Comparison of ENCODE assay signal across 8 mouse cellular contexts in the genomic region with DNA sequence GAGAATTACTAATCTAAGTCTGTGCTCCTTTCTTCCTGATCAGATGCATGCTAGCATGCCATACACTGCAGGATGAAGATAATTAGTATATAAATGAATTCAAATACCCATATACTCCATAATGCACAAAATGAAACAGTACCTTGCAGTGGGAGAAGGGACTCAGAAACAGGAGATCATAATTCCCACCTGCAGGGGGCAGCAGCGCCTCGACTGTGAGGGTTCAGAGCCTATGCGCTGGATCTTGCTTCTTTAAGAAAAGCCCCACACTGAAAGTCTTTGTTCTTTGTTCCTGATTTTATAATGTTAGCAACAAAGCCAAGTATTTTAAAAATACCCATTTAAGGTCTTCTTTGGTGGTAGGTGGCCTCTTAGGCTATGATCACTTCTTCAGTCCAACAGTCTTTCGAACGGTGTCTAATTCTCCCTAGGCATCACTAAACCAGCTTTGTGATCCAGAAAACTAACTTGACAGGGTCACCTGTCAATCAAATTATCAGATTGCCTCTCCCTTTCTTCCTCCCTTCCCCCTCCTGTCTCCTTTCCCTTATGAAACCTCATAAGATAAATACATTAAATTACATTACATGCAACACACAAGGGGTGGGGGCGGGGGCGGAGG. TPM values are rescaled to one million over a fixed set of nuclear protein-coding genes. Genes with fewer than 3 reads are reported as not detected.
DNase-seq lines count a peak whose midpoint lies in the region; ATAC-seq lines count a peak whose summit lies in the region.

No protein-coding gene starts in this region.

- 84% methylated on average over 7 of the region's 7 CpGs for WGBS in intestine, embryonic 14.5 days
- 84% methylated on average over 7 of the region's 7 CpGs for WGBS in intestine, embryonic 16.5 days
- WGBS in hindbrain, embryonic 12.5 days = 81% methylated on average over 7 of the region's 7 CpGs

- no peak overlapping the region for H3K27ac ChIP-seq in intestine, embryonic 14.5 days (ENCODE audit: low read depth)
- H3K27ac ChIP-seq in intestine, embryonic 16.5 days (ENCODE audit: low read length) = no peak overlapping the region
- no peak overlapping the region for H3K27ac ChIP-seq in hindbrain, embryonic 12.5 days

- H3K9ac ChIP-seq in intestine, embryonic 14.5 days (ENCODE audit: low read length) = no peak overlapping the region
- H3K9ac ChIP-seq in intestine, embryonic 16.5 days (ENCODE audit: low read depth, low read length) = no peak overlapping the region
- H3K9ac ChIP-seq in hindbrain, embryonic 12.5 days = no peak overlapping the region

- H3K4me2 ChIP-seq in intestine, embryonic 14.5 days (ENCODE audit: low read length) = no peak overlapping the region
- no peak overlapping the region for H3K4me2 ChIP-seq in intestine, embryonic 16.5 days (ENCODE audit: low read depth, low read length)
- H3K4me2 ChIP-seq in hindbrain, embryonic 12.5 days (replicated peaks) = no peak overlapping the region

- no peak overlapping the region for H3K4me3 ChIP-seq in intestine, embryonic 14.5 days (ENCODE audit: low read depth, low read length)
- H3K4me3 ChIP-seq in intestine, embryonic 16.5 days (ENCODE audit: low read length) = no peak overlapping the region
- H3K4me3 ChIP-seq in hindbrain, embryonic 12.5 days = no peak overlapping the region

- no peaks in the 10 kb centered on the region for H3K4me1 ChIP-seq in intestine, embryonic 14.5 days (replicated peaks; ENCODE audit: control insufficient read depth, insufficient read depth, low read length)
- H3K4me1 ChIP-seq in intestine, embryonic 16.5 days (ENCODE audit: control insufficient read depth, insufficient read depth, low read length) = no peaks in the 10 kb centered on the region
- H3K4me1 ChIP-seq in hindbrain, embryonic 12.5 days = no peaks in the 10 kb centered on the region

- no peaks in the 10 kb centered on the region for H3K9me3 ChIP-seq in intestine, embryonic 14.5 days (ENCODE audit: control insufficient read depth, low read length)
- H3K9me3 ChIP-seq in intestine, embryonic 16.5 days (ENCODE audit: control insufficient read depth, low read length) = no peaks in the 10 kb centered on the region
- H3K9me3 ChIP-seq in hindbrain, embryonic 12.5 days (replicated peaks) = no peaks in the 10 kb centered on the region

- peak; percentile 71 for DNase-seq in intestine, embryonic 14.5 days (ENCODE audit: low spot score)
- peak; percentile 78 to 85 for DNase-seq in adrenal gland, postnatal 36 days
- peak; percentile 46 to 92 for DNase-seq in left cerebral cortex, adult 9 months (ENCODE audit: low spot score in 2 of 2)
- DNase-seq in natural killer cell, adult 2 months (ENCODE audit: low spot score in 2 of 2) = peak; percentile 14 to 60
- peak; percentile 74 for DNase-seq in splenic B cell, adult 2 months (ENCODE audit: low read depth, low spot score)

- ATAC-seq in intestine, embryonic 14.5 days (replicated peaks; ENCODE audit: low FRiP score, low TSS enrichment, low read depth) = no peak
- ATAC-seq in intestine, embryonic 16.5 days = no peak
- ATAC-seq in erythroid progenitor cell, adult 5-6 weeks (replicated peaks; ENCODE audit: low FRiP score, poor library complexity, severe bottlenecking) = peak; percentile 61; the same call in 1 of the 2 replicates
- ATAC-seq in hindbrain, embryonic 12.5 days (ENCODE audit: low FRiP score) = peak; percentile 58; the same call in 1 of the 2 replicates

- H3K27me3 ChIP-seq in intestine, embryonic 14.5 days (replicated peaks; ENCODE audit: control insufficient read depth, insufficient read depth, low read length) = no peaks in the 10 kb centered on the region
- no peaks in the 10 kb centered on the region for H3K27me3 ChIP-seq in intestine, embryonic 16.5 days (replicated peaks; ENCODE audit: control insufficient read depth, insufficient read depth, low read length)
- no peaks in the 10 kb centered on the region for H3K27me3 ChIP-seq in hindbrain, embryonic 12.5 days
- H3K27me3 ChIP-seq in splenic B cell, adult 2 months (ENCODE audit: control insufficient read depth, insufficient read depth, low read length, poor library complexity, severe bottlenecking) = no peaks in the 10 kb centered on the region

- no peaks in the 10 kb centered on the region for H3K36me3 ChIP-seq in intestine, embryonic 14.5 days (ENCODE audit: control insufficient read depth, insufficient read depth, low read length)
- H3K36me3 ChIP-seq in intestine, embryonic 16.5 days (ENCODE audit: control insufficient read depth, insufficient read depth, low read length) = no peaks in the 10 kb centered on the region
- no peaks in the 10 kb centered on the region for H3K36me3 ChIP-seq in hindbrain, embryonic 12.5 days
- H3K36me3 ChIP-seq in splenic B cell, adult 2 months (ENCODE audit: control insufficient read depth, insufficient read depth, low read length, poor library complexity, severe bottlenecking) = no peaks in the 10 kb centered on the region

RNA-seq across cellular contexts. Expression of a gene that starts 15.7 kb away (rescaled TPM):
- 213 and 224 TPM in 2 replicates for polyA plus RNA-seq in intestine, embryonic 14.5 days (2014; fragmentation: Nextera tagmentation; extraction: Ambion mirVana)
- 142 and 164 TPM in 2 replicates for polyA plus RNA-seq in intestine, embryonic 16.5 days (2015; fragmentation: Nextera tagmentation; extraction: Ambion mirVana)
- 100 to 1,000 TPM; 111 to 152 TPM for total RNA-seq in adrenal gland, postnatal 36 days (2021)
- total RNA-seq in erythroid progenitor cell, adult 5-6 weeks (2015; ENCODE audit: low replicate concordance) = 55.8 and 76.4 TPM in 2 replicates
- 93.9 and 162 TPM in 2 replicates for total RNA-seq in erythroid progenitor cell, adult 5-6 weeks (2017; ENCODE audit: low replicate concordance)
- polyA plus RNA-seq in hindbrain, embryonic 12.5 days (2016; fragmentation: Nextera tagmentation; extraction: Ambion mirVana) = 228 and 245 TPM in 2 replicates

RNA-seq across cellular contexts. Expression of a gene that starts 56.0 kb away (rescaled TPM):
- polyA plus RNA-seq in intestine, embryonic 14.5 days (2014; fragmentation: Nextera tagmentation; extraction: Ambion mirVana) = 7.3 and 9.4 TPM in 2 replicates
- polyA plus RNA-seq in intestine, embryonic 16.5 days (2015; fragmentation: Nextera tagmentation; extraction: Ambion mirVana) = 8.8 and 8.9 TPM in 2 replicates
- 10 to 100 TPM in 1 of 2 experiments, 1 to 10 TPM in 1; 7.9 to 17.2 TPM for total RNA-seq in adrenal gland, postnatal 36 days (2021)
- 2.1 TPM in 1 of 2 replicates, not detected in the other for total RNA-seq in erythroid progenitor cell, adult 5-6 weeks (2015; ENCODE audit: low replicate concordance)
- total RNA-seq in erythroid progenitor cell, adult 5-6 weeks (2017; ENCODE audit: low replicate concordance) = not detected in 2 replicates
- 9.9 and 10.1 TPM in 2 replicates for polyA plus RNA-seq in hindbrain, embryonic 12.5 days (2016; fragmentation: Nextera tagmentation; extraction: Ambion mirVana)

RNA-seq across cellular contexts. Expression of a gene that starts 56.3 kb away (rescaled TPM):
- 16.1 and 18.1 TPM in 2 replicates for polyA plus RNA-seq in intestine, embryonic 14.5 days (2014; fragmentation: Nextera tagmentation; extraction: Ambion mirVana)
- polyA plus RNA-seq in intestine, embryonic 16.5 days (2015; fragmentation: Nextera tagmentation; extraction: Ambion mirVana) = 11.9 and 15.2 TPM in 2 replicates
- total RNA-seq in adrenal gland, postnatal 36 days (2021) = 1 to 10 TPM; 4.5 to 7.5 TPM
- total RNA-seq in erythroid progenitor cell, adult 5-6 weeks (2015; ENCODE audit: low replicate concordance) = 3.4 and 10.8 TPM in 2 replicates
- total RNA-seq in erythroid progenitor cell, adult 5-6 weeks (2017; ENCODE audit: low replicate concordance) = 1.4 and 1.9 TPM in 2 replicates
- 7.5 and 9.0 TPM in 2 replicates for polyA plus RNA-seq in hindbrain, embryonic 12.5 days (2016; fragmentation: Nextera tagmentation; extraction: Ambion mirVana)

Comparison
In these comparisons a context has a peak if more than half of its experiments do, and no peak if none do; other contexts are left out.
1. ATAC-seq: peak in erythroid progenitor cell, adult 5-6 weeks (single experiment) and hindbrain, embryonic 12.5 days (single experiment); none in intestine, embryonic 14.5 days (single experiment) and intestine, embryonic 16.5 days (single experiment).
2. Peak in every context shown above with its lines, with median percentiles within 50 percentile points of each other: DNase-seq.